Mouse (Mus musculus) forebrain, postnatal 0 days (tissue): ENCODE results near the gene Tmem59. TPM values are rescaled to one million over a fixed set of nuclear protein-coding genes. Genes with fewer than 3 reads are reported as not detected.
A peak's percentile ranks its signal among the peaks of the same experiment; 100 is the strongest.

ENCODE experiments used
- ATAC-seq: fragments of 200-750 bp; cut with Nextera tagmentation; 2 replicates; pipeline ENCODE4 v1.8.0; 2017; ENCODE audit warnings: mild to moderate bottlenecking, moderate library complexity
- DNase-seq: peaks from one replicate; pipeline ENCODE4 v3.0.0-alpha.2; 2015
- H3K27ac ChIP-seq: fragments of 300-500 bp; sonication (generic); 2 replicates; pipeline ENCODE4 v1.5.1; 2014; ENCODE audit warnings: low read depth, mild to moderate bottlenecking, antibody characterized with exemption, low read length, moderate library complexity, mixed read lengths
- H3K27me3 ChIP-seq: fragments of 300-500 bp; sonication (generic); 2 replicates; pipeline ENCODE4 v1.6.1; 2014; ENCODE audit warnings: mild to moderate bottlenecking, low read length, mixed read lengths; ENCODE audit not compliant: insufficient read depth
- H3K36me3 ChIP-seq: fragments of 300-500 bp; sonication (generic); 2 replicates; pipeline ENCODE4 v1.6.1; 2014; ENCODE audit warnings: mild to moderate bottlenecking, moderate library complexity; ENCODE audit not compliant: insufficient read depth
- H3K4me1 ChIP-seq: fragments of 300-500 bp; sonication (generic); 2 replicates; pipeline ENCODE4 v1.6.1; 2014; ENCODE audit warnings: antibody characterized with exemption; ENCODE audit not compliant: insufficient read depth
- H3K4me2 ChIP-seq: fragments of 300-500 bp; sonication (generic); 2 replicates; pipeline ENCODE4 v1.6.1; 2014; ENCODE audit warnings: low read depth, mild to moderate bottlenecking, moderate library complexity
- H3K4me3 ChIP-seq: fragments of 300-500 bp; sonication (generic); 2 replicates; pipeline ENCODE4 v1.5.1; 2014; ENCODE audit warnings: low read depth, low read length, mixed read lengths
- H3K9ac ChIP-seq: fragments of 300-500 bp; sonication (generic); 2 replicates; pipeline ENCODE4 v1.6.1; 2014; ENCODE audit warnings: mild to moderate bottlenecking
- H3K9me3 ChIP-seq: fragments of 300-500 bp; sonication (generic); 2 replicates; pipeline ENCODE4 v1.6.1; 2016; ENCODE audit warnings: low read length
- CTCF ChIP-seq: sonication (generic); IDR thresholded peaks from 2 replicates; pipeline ENCODE4 v1.5.1; 2016; ENCODE audit warnings: antibody characterized with exemption, control low read depth, low read depth
- WGBS: fragments of 180-500 bp; shearing (Covaris S2); extraction: QIAGEN DNeasy Blood & Tissue Kit; methylation state at CpG from one replicate; pipeline ENCODE4 v1.1.7; 2014; 5-methylcytosine and 5-hydroxymethylcytosine counted together
- polyA plus RNA-seq: library from polyadenylated mRNA; unstranded; fragments of >200 nt; fragmentation: Nextera tagmentation; extraction: Ambion mirVana; gene quantifications from 2 replicates; pipeline ENCODE4 v1.2.1, GENCODE M21; 2015
- total RNA-seq: library from RNA; depleted of rRNA; stranded (reverse); fragments of >200 nt; gene quantifications from 2 replicates; pipeline ENCODE4 v1.2.3, GENCODE M21; 2014

Gene Tmem59
- total and polyA plus RNA-seq, 2 experiments from 2014 or later, result 134 to 363 TPM

DNA sequence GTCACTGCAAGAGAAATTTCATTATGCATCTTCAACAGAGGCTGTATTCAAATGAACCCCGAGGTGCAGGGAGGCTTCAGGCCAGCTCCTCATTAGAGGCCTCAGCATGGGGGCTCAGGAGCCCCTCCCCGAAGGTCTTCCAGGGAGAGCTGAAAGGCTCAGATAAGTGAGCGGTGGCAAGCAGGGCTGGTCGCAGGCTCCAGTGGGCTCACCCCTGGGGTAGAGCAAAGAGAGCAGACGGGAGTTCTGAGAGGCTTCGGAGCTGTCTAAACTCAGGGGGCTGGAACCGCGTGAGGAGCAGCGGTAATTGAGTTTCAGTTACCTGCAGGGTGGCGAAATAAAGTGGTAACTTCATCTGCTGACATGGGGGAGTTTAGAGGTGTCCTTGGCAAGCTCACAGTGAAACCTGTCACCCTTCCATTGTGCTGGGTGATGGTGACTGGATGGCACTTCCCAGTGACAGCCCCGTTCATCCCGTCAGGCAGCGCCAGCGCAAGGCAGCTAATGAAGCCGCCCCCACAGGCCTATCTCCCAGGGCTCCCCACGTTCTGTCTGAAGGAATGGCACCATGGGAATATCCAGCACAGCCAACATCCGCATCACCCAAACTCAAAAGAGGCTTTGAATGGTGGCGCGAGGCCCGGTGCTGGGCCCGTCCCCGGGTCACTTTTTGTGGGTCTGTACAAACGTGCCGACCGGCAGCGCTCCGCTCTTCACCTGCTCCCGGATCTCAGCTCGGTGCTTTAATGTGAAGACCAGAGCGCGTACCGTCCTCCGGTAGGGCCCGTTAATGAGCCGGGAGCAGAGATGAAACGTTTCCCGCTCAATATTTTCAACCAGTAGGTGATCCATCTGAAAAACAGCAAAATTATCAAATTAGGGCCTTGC is 39.0 kb upstream of the Tmem59 start:
- ATAC-seq (peak; percentile 64), DNase-seq (peak; percentile 37)
- Histone ChIP-seq H3K9me3 (no peaks in the 10 kb centered on the region), H3K4me2 (no peak overlapping the region), H3K36me3 (peaks cover 5% of the 10 kb centered on the region; the same call in 1 of the 2 replicates), H3K4me3 (no peak overlapping the region), H3K4me1 (0 out of 2 replicates have a peak, but pooled peaks cover 3% of the 10 kb centered on the region), H3K27ac (no peak overlapping the region), H3K9ac (no peak overlapping the region), H3K27me3 (no peaks in the 10 kb centered on the region)
- WGBS, result 22% methylated on average over 37 of the region's 37 CpGs
- TF ChIP-seq CTCF, result 0 out of 2 replicates have a peak, but pooled peaks have one; percentile 6

DNA sequence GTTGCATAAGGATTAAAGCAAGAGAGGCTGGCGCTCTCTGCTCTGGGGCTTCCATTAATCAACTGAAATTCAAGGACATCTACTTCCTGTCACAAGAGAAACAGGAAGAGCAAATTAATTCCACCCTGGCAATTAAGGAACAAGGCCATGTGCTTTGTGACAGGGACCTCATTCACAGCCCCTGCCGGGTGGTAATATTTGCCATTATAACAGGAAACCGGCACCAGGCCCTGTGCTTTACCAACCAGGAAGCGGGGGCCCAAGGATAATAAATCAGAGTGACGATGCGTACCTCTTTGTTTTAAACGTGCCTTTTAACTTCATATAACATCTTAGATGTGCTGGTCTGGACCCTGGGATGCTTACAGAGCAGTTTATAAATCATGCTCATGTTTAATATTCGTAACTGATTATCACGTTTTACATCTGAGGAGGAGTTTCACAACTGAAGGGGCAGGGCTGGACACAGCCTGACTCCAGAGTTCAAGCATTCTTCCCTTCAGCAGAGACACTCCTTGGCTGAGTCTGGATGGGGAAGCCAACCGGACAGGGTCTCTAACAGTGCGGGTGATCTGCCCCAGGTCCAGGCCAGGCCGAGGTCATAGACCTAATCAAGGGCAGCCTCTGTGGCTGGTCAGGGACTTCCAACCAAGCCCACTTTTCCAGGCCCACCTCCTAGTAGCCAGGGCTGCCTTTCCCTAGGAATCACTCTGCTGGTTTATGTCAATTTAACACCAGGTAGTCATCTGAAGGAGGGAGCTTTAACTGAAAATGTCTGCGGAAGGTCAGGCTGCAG is 38.2 kb upstream of the Tmem59 start:
- no peak; the same call in 1 of the 2 replicates for TF ChIP-seq CTCF
- peak; percentile 21; the same call in 1 of the 2 replicates for ATAC-seq
- Histone ChIP-seq H3K27me3 (no peaks in the 10 kb centered on the region), H3K4me3 (no peak overlapping the region), H3K36me3 (peaks cover 5% of the 10 kb centered on the region; the same call in 1 of the 2 replicates), H3K4me2 (no peak overlapping the region), H3K27ac (no peak overlapping the region), H3K9ac (no peak overlapping the region), H3K9me3 (no peaks in the 10 kb centered on the region), H3K4me1 (0 out of 2 replicates have a peak, but pooled peaks cover 3% of the 10 kb centered on the region)
- DNase-seq, result peak; percentile 31
- WGBS, result 50% methylated on average over 13 of the region's 13 CpGs

DNA sequence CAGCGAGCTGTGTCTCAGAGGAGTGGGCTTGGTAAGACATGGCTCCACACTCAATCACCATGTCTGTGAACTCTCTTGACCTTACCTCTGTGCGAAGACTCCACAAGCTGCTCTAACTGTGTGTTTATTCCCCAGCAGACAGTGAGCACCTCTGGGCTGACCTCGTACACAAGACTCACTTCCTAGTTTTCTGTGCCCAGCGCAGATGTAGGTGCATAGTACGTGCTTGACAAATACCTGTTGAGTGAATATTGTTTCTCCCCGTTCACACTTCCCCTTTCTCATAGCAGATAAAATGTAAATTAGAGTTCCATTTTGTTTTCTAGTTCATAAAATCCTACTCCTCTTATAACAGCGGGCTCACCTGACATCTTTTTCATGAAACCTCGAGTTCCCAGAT is 34.7 kb upstream of the Tmem59 start:
- Histone ChIP-seq H3K9ac (no peak overlapping the region), H3K27ac (no peak overlapping the region), H3K9me3 (no peaks in the 10 kb centered on the region), H3K4me3 (no peak overlapping the region), H3K27me3 (no peaks in the 10 kb centered on the region), H3K36me3 (peaks cover 21% of the 10 kb centered on the region), H3K4me2 (no peak overlapping the region), H3K4me1 (0 out of 2 replicates have a peak, but pooled peaks cover 3% of the 10 kb centered on the region)
- DNase-seq (no peak), ATAC-seq (no peak)
- 90% methylated on average over 8 of the region's 8 CpGs for WGBS
- no peak for TF ChIP-seq CTCF

DNA sequence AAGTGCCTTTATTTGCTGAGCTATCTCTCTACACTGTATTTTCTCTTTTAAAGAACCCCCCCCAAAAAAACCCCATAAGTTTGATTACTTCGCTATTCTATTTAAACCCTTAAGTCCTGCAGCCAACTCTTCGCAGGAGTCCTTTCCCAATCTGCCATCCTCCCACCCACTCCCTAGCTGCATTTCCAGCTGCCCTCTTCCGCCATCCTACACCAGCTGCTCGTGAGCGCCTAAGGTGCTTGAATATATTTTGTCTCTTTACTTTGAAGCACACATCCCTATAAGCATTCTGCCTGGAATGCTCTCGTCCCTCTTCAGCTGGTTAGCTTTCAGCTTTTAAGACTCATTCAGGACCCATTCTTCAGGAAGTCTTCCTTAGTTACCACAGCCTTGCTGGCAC is 27.2 kb upstream of the Tmem59 start:
- no peak for DNase-seq
- WGBS, result 82% methylated on average over 6 of the region's 6 CpGs
- H3K9ac ChIP-seq, result no peak overlapping the region
- no peaks in the 10 kb centered on the region for H3K4me1 ChIP-seq
- no peaks in the 10 kb centered on the region for H3K9me3 ChIP-seq
- no peaks in the 10 kb centered on the region for H3K27me3 ChIP-seq
- ATAC-seq, result no peak
- H3K27ac ChIP-seq, result no peak overlapping the region
- H3K36me3 ChIP-seq, result peaks cover 15% of the 10 kb centered on the region
- no peak overlapping the region for H3K4me3 ChIP-seq
- no peak for TF ChIP-seq CTCF
- H3K4me2 ChIP-seq, result no peak overlapping the region

DNA sequence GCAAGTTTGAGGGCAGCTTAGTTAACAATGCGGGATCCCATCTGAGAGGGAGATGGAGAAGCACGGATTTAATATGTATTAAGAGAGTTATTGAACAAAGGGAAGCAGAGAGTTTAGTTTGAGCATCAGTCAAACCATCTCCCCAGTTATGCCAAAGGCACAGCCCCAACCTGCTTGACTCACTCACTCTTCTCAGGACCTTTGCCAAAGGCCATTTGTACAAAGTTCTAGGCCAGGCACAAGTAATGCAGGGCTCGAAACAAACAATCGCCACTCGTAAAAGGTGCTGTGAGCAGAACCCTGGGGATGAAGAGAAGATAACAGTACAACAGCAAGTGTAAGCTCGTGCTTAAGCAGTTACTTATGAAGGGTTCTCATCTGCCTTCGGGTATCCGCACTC is 25.6 kb upstream of the Tmem59 start:
- ATAC-seq (no peak), DNase-seq (no peak)
- Histone ChIP-seq H3K4me1 (no peaks in the 10 kb centered on the region), H3K9ac (no peak overlapping the region), H3K4me3 (no peak overlapping the region), H3K4me2 (no peak overlapping the region), H3K27ac (no peak overlapping the region), H3K9me3 (no peaks in the 10 kb centered on the region), H3K36me3 (peaks cover 8% of the 10 kb centered on the region), H3K27me3 (no peaks in the 10 kb centered on the region)
- TF ChIP-seq CTCF, result no peak
- 88% methylated on average over 8 of the region's 8 CpGs for WGBS

DNA sequence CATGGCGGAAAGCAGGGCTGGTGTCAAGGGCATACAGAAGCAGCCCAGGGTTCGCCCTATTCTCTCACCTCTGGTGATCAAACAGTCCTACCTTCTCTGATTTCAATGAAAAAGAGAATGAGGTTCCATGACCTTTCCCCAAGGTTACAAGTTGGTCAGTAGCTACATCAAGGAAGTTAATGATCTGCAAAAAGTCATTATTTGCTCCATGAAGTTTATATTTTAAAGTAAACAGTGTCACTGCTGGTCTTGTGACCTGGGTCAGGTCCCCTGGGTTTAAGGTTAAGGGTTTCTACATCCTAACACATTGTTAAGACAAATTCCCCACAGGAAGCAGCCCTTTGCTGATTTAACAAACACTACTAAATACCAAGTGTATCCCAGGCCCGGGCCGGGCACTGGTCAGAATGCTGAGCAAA is 21.2 kb upstream of the Tmem59 start:
- ATAC-seq, result no peak
- Histone ChIP-seq H3K4me2 (no peak overlapping the region), H3K36me3 (peaks cover 14% of the 10 kb centered on the region; the same call in 1 of the 2 replicates), H3K9ac (no peak overlapping the region), H3K4me1 (no peaks in the 10 kb centered on the region), H3K27me3 (no peaks in the 10 kb centered on the region), H3K27ac (no peak overlapping the region), H3K9me3 (no peaks in the 10 kb centered on the region), H3K4me3 (no peak overlapping the region)
- whole genome bisulfite sequencing, result 91% methylated on average over 4 of the region's 4 CpGs
- no peak for TF ChIP-seq CTCF
- no peak for DNase-seq
